Comparison of ENCODE assay signal across 10 mouse cellular contexts in the genomic region with DNA sequence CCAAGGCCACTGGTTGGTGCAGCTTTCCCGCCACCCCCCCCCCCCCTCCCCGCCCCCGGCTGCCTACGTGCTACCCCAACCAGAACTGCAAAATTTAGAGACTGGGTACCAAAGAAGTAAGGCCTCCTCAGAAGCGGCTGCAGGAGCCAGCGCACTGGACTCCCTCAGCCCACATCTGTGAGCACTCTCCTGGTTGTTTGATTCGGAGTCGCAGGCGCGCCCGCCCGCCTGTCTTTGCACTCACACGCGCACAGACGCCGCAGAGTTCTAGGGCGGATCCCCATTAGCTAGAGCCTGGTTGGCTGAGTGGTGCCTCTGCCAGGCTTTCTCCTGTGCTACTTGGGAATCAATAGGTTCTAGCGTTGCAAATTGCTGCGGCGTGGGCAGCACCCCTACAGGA. TPM values are rescaled to one million over a fixed set of nuclear protein-coding genes. Genes with fewer than 3 reads are reported as not detected.
DNase-seq lines count a peak whose midpoint lies in the region; ATAC-seq and TF ChIP-seq lines count a peak whose summit lies in the region.
"Had no signal": no experiment of that assay in that cellular context is flagged by ENCODE, and none has a peak within 500 bp of the region (broad histone marks: within the 10 kb centered on the region; RNA-seq: fewer than 3 reads in every experiment).

No protein-coding gene starts in this region.

- no peak overlapping the region for H3K27ac ChIP-seq in heart, embryonic 15.5 days
- H3K27ac ChIP-seq in embryonic facial prominence, embryonic 12.5 days = no peak overlapping the region
- H3K27ac ChIP-seq in intestine, postnatal 0 days (ENCODE audit: low read depth, low read length) = no peak overlapping the region

- no peak for TF ChIP-seq CTCF in intestine, postnatal 0 days (IDR thresholded peaks at IDR 0.05; ENCODE audit: low read depth)

- H3K27me3 ChIP-seq in heart, embryonic 15.5 days = peaks cover 69% of the 10 kb centered on the region
- H3K27me3 ChIP-seq in embryonic facial prominence, embryonic 12.5 days = peaks cover 59% of the 10 kb centered on the region
- peaks cover 49% of the 10 kb centered on the region for H3K27me3 ChIP-seq in intestine, postnatal 0 days (replicated peaks; ENCODE audit: control insufficient read depth, insufficient read depth, low read length)

- 0 out of 2 replicates have a peak, but pooled peaks cover 7% of the 10 kb centered on the region for H3K4me1 ChIP-seq in heart, embryonic 15.5 days (replicated peaks)
- H3K4me1 ChIP-seq in embryonic facial prominence, embryonic 12.5 days = peaks cover 11% of the 10 kb centered on the region; the same call in 1 of the 2 replicates
- H3K4me1 ChIP-seq in intestine, postnatal 0 days (replicated peaks; ENCODE audit: control insufficient read depth, insufficient read depth, low read length) = no peaks in the 10 kb centered on the region

- H3K9ac ChIP-seq in heart, embryonic 15.5 days = no peak overlapping the region
- H3K9ac ChIP-seq in embryonic facial prominence, embryonic 12.5 days = no peak overlapping the region
- no peak overlapping the region for H3K9ac ChIP-seq in intestine, postnatal 0 days (ENCODE audit: low read depth, low read length)

- no peak for DNase-seq in heart, postnatal 25 days (ENCODE audit: low spot score)
- peak; percentile 53 for DNase-seq in neural tube, embryonic 10.5 days (ENCODE audit: extremely low spot score, low spot score)
- no peak for DNase-seq in cerebellum, postnatal 4 days (ENCODE audit: low spot score in 2 of 2)
- no peak for DNase-seq in urinary bladder, postnatal 25 days (ENCODE audit: low spot score)
- DNase-seq in urinary bladder, postnatal 4 days (ENCODE audit: low spot score in 2 of 2) = no peak
- DNase-seq: cerebellum, postnatal 10 days had no signal

- WGBS in heart, embryonic 15.5 days = under 1% methylated on average over 18 of the region's 20 CpGs
- WGBS in embryonic facial prominence, embryonic 12.5 days = 1% methylated on average over 20 of the region's 20 CpGs
- WGBS in intestine, postnatal 0 days = 1% methylated on average over 19 of the region's 20 CpGs

- no peaks in the 10 kb centered on the region for H3K36me3 ChIP-seq in heart, embryonic 15.5 days
- H3K36me3 ChIP-seq in embryonic facial prominence, embryonic 12.5 days = no peaks in the 10 kb centered on the region
- no peaks in the 10 kb centered on the region for H3K36me3 ChIP-seq in intestine, postnatal 0 days (ENCODE audit: control insufficient read depth, insufficient read depth)
- H3K36me3 ChIP-seq: G1E had no signal

- H3K4me3 ChIP-seq in heart, embryonic 15.5 days = peak overlapping the region; percentile 29
- peak overlapping the region; percentile 26 for H3K4me3 ChIP-seq in embryonic facial prominence, embryonic 12.5 days
- H3K4me3 ChIP-seq in intestine, postnatal 0 days (ENCODE audit: low read depth, low read length) = no peak overlapping the region

- no peak for ATAC-seq in heart, embryonic 15.5 days (replicated peaks; ENCODE audit: insufficient number of reproducible peaks, insufficient read depth, low FRiP score, low read depth)
- ATAC-seq in embryonic facial prominence, embryonic 12.5 days (ENCODE audit: insufficient number of reproducible peaks, insufficient read depth, low FRiP score, low TSS enrichment) = peak; percentile 80
- no peak for ATAC-seq in intestine, postnatal 0 days

- H3K9me3 ChIP-seq in heart, embryonic 15.5 days (replicated peaks) = no peaks in the 10 kb centered on the region
- no peaks in the 10 kb centered on the region for H3K9me3 ChIP-seq in embryonic facial prominence, embryonic 12.5 days
- H3K9me3 ChIP-seq in intestine, postnatal 0 days (ENCODE audit: control insufficient read depth) = no peaks in the 10 kb centered on the region

- H3K4me2 ChIP-seq in heart, embryonic 15.5 days = peak overlapping the region; percentile 55
- H3K4me2 ChIP-seq in embryonic facial prominence, embryonic 12.5 days (replicated peaks) = peak overlapping the region; percentile 46
- peak overlapping the region; percentile 47 for H3K4me2 ChIP-seq in intestine, postnatal 0 days (replicated peaks; ENCODE audit: low read depth)

- intact Hi-C loops in heart, postnatal 25 days (cut with DNase I) = no loop called here

RNA-seq across cellular contexts. Expression of a gene that starts 32.6 kb away (rescaled TPM):
- 0.15 and 2.1 TPM in 2 replicates for polyA plus RNA-seq in heart, embryonic 15.5 days (2015; fragmentation: Nextera tagmentation; extraction: Ambion mirVana)
- total RNA-seq in heart, postnatal 25 days (2021) = under 1 TPM; 0.08 to 0.16 TPM
- polyA plus RNA-seq in embryonic facial prominence, embryonic 12.5 days (2016; fragmentation: Nextera tagmentation; extraction: Ambion mirVana) = 27.5 and 41.5 TPM in 2 replicates
- polyA plus RNA-seq in intestine, postnatal 0 days (2015; fragmentation: Nextera tagmentation; extraction: Ambion mirVana) = not detected in 2 replicates
- polyA plus RNA-seq: G1E had no signal
